Mouse (Mus musculus): ENCODE results near the gene Hoxc6.

Hoxc6 gene

DNA sequence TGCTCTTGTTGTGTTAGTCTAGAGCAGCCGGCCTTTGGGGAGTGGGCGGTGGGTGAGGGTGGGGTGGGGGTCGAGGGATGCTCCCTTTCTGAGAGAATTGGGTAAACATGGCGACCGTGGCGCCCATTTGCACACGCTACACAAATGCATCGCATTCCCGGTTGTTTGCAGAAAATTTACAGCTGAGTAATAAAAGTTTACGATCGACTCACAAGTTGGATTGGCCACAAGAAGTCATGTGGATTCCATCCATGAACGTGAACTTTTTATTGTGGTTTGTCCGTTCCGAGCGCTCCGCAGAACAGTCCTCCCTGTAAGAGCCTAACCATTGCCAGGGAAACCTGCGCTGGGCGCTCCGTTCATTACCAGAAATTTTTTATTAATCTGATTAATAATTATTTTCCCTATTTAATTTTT, at the start of gene Hoxc6:
TSS of gene Hoxc6 (plus strand) at position 319 of the 417 bp plus-strand sequence.
- no peak for DNase-seq

DNA sequence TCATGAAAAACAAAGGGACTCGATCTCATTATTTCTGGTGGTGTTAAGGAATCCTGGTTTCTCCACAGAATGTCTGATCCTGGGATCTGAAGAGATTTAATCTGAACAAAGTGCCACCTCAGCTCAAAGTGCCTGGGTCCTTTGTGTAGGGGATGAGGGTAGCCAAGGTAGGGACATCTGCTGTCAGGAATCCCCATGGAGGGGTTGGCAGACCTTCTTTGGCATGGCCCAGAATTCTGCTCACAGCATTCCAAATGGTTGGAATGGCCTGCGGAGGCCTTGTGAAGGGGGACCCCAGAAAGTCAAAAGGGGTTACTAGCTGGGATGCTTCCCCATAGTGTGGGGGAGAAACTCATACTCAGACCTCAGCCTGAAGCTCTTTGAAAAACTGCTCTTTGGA, 49.2 kb upstream of the Hoxc6 start:
- DNase-seq, result no peak

DNA sequence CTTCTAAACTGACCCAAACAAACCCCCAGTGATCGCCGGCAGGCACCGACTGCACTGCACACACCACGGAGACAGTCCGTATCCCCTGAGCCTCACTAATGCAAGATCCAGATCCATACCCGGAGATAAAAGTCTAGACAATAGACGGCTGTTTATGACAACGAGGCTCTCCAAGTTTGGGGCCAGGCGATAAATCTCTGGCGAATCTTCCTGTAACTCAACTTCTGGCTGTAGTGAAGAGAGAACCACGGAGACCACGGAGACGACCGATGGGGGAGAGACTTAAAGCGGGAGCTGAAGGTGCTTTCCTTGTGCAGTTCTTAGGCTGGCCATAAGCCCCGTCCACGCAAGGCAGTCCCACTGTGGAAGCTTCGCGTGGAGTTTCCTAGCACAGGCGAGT, 48.4 kb upstream of the Hoxc6 start:
- no peak for DNase-seq

DNA sequence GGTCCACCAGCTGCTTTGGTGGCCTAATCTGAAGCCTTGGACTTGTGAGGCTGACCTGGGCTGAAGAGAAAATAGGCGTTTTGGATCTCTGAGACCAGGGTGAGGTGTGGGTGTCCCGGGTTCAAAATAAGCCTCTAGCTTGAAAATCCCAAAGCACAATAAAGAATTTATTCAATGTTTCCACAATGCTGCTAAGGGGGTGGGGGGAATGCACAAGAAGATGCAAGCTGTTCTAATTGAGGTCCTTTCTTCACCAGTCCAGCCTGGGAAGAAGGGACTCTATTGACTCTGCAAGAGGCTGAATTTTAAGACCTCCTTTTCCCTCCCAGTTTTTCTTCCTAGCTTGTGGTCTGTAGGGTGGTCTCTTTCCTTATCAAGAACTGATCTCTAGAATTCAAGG, 47.2 kb upstream of the Hoxc6 start:
- no peak for DNase-seq

DNA sequence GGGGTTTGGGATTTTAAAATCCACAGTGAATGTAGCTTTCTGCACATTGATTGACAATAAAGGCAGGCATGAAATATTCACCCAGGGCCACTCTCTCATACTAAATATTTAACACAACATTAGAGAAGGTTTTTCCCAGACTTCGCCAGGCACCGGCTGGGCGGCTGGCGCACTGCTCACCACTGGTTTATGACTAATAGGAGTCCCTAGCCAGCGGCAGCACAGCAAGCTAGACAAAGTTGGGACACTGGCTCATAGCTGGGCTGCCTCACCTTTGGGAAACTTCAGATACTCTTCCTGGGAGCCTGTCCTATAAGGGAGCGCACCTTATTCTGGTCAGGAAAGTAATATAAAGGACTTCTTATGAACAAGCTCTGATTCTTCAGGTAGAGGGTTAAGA, 44.5 kb upstream of the Hoxc6 start:
- no peak for DNase-seq

DNA sequence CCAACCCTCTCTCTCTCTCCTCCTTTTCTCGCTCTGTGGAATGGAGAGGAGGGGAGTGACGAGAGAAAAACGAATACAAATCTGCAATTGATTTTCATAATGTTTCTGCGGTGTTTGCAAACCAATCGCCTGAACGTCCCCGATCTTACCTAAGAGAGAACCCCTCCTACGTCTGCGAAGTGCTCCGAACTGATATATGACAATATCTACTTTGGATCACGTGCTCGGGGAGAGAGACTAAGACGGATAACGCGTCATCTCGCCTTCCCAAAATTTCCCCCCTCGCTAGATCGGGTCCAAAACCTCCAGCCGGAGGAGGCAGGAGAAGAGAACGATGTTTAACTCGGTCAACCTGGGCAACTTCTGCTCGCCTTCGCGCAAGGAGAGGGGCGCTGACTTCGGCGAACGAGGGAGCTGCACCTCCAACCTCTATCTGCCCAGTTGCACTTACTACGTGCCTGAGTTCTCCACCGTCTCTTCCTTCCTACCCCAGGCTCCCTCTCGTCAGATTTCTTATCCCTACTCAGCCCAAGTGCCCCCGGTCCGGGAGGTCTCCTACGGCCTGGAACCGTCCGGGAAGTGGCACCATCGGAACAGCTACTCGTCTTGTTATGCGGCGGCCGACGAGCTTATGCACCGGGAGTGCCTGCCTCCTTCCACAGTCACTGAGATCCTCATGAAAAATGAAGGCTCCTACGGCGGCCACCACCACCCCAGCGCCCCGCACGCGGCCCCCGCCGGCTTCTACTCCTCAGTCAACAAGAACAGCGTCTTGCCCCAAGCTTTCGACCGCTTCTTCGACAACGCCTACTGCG, 43.7 kb upstream of the Hoxc6 start, which contains the start of gene Hoxc11:
TSS of gene Hoxc11 (plus strand) at position 236 of the 815 bp plus-strand sequence.
- no peak for DNase-seq

DNA sequence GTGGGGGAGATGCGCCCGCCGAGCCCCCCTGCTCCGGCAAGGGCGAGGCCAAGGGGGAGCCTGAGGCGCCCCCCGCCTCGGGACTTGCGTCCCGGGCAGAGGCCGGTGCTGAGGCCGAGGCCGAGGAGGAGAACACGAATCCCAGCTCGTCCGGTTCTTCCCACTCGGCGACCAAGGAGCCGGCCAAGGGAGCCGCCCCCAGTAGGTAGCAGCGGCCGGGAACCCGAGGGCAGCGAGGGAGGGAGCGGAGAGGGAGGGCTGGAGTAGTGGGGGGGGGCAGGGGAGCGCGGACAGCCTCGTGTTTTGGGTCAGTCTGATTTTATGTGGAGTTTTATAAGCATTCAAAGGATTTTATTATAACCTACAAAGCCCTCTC, 43.1 kb upstream of the Hoxc6 start:
- no peak for DNase-seq

DNA sequence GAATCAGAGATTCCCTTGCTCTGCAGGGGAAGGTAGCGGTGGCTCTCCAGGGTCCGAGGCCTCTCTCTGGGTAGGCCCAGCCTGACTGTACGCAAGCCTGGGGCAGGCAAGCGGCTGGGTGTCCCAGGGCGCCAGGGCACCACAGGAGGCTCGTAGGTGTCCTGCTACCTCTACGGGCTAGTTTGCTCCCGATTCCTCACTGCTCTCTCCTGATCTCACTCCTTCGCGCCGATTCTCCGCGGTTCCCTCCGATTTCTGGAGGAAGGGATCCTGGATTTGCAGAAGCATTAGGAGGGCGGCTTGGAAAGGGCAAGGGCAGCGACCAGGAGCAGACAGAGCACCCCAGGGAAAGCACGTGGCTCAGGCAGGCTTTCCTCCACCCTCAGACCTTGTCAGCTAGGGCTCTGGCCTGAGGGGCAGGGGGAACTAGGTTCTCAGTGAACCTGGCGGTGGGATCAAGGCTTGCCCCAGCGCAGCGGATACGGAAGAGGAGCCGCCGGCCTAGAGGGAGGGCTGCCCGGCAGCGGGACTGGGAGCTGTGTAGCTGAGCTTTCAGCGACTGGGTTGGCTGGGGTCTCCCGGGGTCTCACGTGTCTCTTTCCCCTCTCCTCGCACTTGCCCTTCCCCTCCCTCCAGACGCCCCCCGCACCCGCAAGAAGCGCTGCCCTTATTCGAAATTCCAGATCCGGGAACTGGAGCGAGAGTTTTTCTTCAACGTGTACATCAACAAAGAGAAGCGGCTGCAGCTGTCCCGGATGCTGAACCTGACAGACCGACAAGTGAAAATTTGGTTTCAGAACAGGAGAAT, 42.0 kb upstream of the Hoxc6 start:
- no peak for DNase-seq

DNA sequence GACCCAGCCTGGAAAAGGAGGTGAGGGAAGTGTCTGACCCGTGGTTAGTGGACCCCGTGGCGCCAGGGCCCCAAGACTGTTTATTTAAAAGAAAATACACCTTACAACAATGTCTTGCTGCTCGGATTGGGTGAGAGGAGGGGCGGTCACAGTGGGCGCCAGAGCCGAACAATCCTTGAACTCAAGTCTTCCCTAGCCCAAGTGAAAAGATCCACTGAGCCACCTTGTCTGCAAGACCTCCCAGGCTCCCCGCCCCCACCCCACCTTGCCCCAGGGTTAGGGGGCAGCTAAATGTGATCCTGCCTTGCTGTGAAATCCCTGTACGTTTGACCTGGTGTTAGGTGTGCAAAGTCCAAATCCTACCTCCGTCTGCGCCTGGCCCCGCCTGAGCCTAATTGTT, 41.2 kb upstream of the Hoxc6 start:
- DNase-seq, result no peak

DNA sequence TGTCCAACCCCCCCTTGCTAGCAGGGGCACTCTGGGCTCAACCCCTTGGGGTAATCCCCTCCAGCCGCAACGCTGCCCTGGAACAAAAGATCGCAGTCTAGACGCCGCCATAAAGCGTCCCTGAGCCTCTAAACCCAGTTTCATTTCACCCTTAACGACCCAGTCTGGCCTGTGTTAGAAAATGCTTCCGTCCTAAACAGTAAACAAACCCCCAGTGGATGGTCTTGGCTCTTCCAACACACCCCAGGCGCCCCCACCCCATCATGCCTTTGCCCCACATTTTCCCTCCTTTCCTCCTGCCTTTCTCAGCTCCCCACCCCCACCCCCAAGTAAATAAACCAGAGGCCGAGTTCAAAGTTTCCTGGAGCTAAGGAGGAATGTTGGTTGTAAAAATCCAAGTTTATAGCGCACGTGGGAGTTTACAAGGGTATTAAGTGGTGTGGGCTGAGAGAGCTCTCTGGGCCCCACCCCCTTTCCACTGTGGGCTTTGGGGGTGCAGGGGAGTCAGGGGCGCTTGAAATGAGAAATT, 38.3 kb upstream of the Hoxc6 start:
- DNase-seq, result no peak

DNA sequence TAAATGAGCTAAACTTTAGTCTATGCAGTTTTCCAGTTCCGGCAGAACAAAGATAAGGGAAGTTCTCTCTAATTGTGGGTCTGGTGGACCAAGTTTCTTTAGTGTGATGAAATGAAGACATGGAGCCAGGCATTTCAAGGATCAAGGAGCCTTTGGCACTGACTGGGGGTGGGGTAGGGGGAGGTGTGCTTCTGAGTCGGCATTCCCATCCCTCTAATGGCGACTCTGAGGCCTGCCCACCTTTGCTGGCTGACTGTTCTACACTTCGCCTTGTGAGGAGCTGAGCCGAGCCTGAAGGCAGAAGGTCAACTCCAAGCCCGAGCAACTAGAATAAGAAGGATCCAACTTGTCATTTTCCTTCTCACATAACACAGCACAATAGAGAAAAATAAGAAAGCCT, 36.3 kb upstream of the Hoxc6 start:
- no peak for DNase-seq

DNA sequence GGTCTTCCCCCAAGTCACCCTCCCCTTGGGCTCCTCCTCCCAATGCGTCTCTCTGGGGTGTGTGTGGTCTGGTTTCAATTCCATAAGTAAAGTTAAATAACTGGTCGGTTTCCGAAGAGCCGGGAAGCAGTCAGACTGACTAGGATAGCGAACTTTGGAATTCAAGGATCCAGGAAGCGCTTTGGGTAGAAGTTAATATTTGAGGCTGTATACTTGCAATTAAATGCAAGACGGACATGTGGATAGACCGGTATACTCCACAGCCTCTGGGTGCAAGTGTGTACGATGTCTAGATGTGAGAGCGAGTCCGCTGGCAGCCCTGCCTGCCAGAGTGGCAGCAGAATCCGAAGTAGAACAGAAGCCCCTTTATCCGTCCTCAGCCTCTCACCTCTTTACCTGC, 35.6 kb upstream of the Hoxc6 start:
- DNase-seq, result no peak

DNA sequence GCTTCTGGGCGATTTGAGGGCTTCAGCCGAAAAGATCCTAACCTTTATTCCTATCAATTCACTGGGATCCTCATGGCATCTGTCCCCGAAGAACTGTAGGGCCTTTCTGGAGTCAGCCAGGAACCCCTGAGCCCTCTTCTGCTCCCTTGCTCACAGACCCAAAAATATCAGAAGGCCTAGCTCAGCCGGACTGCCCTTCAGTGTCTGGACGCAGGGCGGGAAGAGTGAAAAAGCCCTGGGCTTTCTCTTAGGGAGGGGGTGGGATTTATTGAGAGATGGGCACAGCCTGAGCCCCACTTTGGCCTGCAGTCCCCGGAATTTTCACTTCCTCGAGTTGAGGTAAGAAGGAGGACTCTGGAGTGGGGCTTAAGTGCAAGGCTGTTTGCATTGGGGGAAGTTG, 34.8 kb upstream of the Hoxc6 start:
- no peak for DNase-seq

DNA sequence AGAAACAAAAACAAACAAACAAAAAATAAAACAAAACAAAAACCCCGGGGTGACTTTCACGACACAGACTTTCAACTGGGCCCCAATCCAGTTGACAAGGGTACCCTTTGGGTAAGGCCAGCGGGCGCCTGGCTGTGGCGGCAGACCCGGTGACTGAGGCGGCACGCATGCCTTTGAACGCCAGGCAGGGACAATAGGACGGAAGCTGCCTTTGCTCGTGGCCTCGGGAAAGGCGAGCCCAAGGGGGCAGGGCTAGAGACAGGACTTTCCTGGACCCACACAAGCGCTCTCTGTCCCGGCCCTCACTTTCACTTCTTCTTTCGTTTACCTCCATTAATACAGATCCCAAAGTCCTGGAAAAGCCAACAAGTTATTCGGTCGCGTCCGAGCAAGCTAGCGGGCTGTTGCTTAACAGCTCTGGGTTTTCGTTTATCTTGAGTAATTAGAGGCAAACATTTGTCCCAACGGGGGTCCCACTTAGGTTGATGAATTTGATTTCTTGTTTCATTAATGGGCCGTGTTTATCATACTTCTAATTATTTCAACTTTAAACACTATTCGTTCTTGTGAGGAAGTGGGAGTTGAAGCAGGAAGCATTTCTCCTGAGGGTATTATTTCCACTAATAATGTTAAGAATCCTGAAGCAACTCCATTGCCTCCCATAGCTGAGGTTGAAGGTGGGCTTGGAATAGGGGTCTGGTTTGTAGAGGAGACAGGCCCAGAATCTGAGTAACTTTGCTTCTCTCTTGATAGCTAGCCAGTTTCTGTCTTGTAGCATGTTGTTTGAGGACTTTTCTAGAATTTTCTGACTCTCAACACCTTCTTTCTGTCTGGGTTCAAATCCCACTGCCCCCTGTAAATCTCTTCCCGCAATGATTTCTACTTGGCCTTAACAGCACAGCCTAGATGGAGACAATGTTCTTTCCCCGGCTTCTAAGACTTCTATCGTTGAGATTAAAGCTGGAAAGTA, 34.1 kb upstream of the Hoxc6 start:
- DNase-seq, result no peak

DNA sequence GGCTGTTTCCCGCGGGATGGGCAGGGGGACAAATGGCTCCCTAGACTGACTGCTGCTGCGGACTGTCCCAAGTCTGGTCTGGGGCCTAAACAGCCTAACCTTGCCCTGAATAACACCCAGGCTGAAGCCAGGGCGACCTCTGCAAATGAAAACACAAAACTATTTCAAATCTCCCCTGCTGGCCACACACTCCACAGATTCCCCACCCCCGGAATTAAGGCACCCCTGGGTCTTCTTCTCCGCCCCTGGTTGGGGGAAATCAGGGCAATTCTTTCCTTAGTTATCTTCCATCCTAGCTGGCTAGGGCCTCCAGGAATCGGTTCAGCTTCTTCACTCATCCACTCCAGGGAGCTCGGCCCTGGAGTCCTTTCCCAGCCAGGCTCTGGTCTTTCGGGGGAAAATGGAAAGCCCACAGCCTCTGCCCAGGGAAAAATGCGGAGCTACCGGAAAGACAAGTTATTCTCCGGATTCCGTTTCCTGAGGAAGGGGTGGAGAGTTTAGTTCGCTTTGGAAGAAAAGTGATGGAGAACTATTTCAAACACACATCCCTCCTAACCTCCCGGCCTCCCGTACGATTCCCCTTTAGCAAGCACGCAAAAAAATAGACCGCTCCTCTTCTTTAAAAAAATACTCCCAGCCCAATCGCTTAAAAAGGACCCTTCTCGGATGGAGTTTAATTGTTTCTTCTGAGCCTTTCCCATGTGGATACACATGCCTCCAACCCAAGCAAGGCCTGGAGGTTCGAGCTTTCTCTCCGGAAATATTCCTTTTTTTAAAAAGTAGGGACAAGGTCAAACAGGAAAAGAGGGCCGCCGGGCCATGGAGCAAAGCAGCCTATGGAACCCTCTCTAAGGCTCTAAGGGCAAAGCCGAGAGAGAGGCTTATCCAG, 32.8 kb upstream of the Hoxc6 start:
- no peak for DNase-seq

DNA sequence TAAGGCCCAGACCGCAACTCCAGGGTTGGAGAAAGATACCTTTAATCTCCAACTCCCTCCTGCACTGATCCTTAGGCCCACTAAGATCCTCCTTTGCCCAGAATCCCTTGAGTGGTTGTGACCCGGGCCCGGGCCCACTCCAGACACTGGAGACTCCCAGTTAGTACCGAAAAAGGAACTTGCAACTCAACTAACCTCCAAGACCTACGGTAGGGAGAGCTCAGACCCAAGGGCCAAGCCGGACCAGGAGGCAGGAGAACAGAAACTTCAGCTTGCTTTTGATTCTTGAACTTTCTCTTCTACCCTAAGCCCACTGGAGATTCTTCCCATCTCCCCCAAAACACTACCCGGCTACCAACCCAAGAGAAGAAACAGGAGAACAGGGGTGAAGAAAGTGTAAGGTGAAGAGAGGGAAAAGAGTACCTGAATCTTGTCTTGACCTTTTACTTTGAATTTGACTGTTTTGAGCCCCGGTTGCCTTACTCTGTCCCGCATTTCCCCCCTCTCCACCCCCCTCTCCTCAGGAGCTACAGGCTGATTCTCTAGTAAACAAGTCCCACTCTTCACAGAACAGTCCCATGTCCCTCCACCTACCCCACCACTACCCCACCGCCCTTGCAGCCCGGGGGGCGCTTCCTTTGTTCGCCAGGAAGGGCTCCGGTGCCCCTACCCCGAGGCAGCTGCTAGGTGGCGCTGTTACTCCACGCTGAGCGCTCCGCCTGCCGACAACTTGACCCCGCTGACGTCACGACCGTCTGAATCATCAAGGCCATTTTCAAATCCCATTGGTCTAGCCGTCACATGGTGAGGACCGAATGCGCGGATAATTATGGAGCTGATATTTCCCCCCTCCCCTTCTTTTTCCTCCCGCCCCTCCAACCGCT, 31.9 kb upstream of the Hoxc6 start:
- DNase-seq, result peak; percentile 62

DNA sequence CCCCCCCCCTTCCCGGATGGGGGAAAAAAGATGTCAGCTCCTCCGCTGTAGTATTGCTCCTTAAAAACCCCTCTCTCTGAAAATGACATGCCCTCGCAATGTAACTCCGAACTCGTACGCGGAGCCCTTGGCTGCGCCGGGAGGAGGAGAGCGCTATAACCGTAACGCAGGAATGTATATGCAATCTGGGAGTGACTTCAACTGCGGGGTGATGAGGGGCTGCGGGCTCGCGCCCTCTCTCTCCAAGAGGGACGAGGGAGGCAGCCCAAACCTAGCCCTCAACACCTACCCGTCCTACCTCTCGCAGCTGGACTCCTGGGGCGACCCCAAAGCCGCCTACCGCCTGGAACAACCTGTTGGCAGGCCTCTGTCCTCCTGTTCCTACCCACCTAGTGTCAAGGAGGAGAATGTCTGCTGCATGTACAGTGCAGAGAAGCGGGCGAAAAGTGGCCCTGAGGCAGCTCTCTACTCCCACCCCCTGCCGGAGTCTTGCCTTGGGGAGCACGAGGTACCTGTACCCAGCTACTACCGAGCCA, 31.2 kb upstream of the Hoxc6 start, which contains the start of gene Hoxc10:
TSS of gene Hoxc10 (plus strand) at position 21 of the 536 bp plus-strand sequence.
- no peak for DNase-seq

DNA sequence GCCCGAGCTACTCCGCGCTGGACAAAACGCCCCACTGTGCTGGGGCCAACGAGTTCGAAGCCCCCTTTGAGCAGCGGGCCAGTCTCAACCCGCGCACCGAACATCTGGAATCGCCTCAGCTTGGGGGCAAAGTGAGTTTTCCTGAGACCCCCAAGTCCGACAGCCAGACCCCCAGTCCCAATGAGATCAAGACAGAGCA, 30.8 kb upstream of the Hoxc6 start, which contains the start of gene Hoxc5:
TSS of gene Hoxc5 (plus strand) at position 132 of the 199 bp plus-strand sequence.
- DNase-seq, result no peak

DNA sequence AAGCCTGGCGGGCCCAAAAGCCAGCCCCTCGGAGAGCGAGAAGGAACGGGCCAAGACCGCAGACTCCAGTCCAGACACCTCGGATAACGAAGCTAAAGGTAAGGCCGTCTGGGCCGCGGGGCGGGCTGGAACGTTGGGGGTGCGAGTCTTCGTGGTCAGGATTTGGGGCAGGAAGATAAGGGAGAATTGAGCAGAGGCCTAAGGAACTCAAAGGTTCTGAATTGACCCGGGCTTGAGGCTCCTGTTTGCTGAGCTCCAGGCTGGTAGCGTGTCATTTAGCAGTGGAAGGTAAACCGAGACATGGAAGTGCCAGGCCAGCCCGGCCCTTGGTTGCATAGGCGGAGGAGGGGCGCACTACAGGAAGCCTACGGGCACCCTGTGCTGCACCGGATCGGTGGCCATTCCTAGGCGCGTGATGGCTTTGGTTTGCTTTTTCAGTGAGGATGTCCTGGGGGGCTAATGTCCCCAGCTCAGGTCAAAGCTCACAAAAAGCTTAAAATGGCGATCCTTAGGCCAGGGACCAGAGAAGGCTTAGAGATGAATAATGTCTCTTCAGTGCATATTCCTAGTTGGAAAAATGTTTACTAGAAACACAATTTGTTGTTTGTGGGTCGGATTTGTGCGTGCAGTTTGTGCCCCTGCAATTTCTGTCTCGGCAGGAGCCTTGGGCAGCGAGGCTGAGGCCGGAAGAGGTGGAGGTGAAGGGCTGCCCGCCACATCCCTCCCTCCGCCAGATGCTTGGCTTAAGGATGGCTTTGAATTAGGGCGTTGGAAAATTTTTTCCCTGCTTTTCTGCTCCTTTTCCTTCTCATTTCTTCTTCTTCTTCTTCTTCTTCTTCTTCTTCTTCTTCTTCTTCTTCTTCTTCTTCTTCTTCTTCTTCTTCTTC, 30.3 kb upstream of the Hoxc6 start:
- no peak for DNase-seq

DNA sequence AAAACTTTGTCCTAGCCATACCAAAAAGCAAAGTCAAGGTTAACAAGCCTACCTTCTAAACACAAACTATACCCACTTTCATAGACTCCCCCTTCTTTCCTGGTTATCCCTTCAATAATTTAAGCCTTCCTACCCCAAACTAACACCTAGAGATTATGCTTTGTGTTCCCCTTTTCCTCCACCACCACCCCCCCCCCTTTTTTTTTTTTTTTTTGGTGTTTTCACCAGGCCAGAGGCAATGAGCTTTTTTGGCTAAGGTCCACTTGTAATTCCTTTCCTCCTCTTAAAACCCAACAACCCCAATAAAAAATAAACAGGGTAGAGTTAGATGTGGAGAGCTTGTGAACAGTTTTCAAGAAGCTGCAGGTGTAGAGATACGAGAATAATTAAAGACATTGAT, 28.8 kb upstream of the Hoxc6 start:
- DNase-seq, result no peak
